Mouse (Mus musculus): Measurements from ENCODE around the gene Slc22a23. TPM values are rescaled to one million over a fixed set of nuclear protein-coding genes. Genes with fewer than 3 reads are reported as not detected.
A peak's percentile ranks its signal among the peaks of the same experiment; 100 is the strongest.

The Slc22a23 gene
- polyA plus RNA-seq, 1 experiment from 2014 or later, result 16.5 TPM

- Histone ChIP-seq H3K9ac (no peak overlapping the region), H3K4me2 (no peak overlapping the region), H3K27ac (replicated peaks) (no peak overlapping the region), H3K9me3 (no peaks in the 10 kb centered on the region), H3K36me3 (no peaks in the 10 kb centered on the region; the same call in 1 of the 2 replicates), H3K4me3 (no peak overlapping the region), H3K4me1 (replicated peaks) (0 out of 2 replicates have a peak, but pooled peaks cover 3% of the 10 kb centered on the region), H3K27me3 (no peaks in the 10 kb centered on the region)
- WGBS, result 90% methylated on average over 3 of the region's 3 CpGs
- no peak for ATAC-seq (ENCODE audit: low FRiP score, low read depth)
Measured at GRCm38 (mm10) chr13:34308604-34308927, 36.4 kb downstream of the Slc22a23 start.

- WGBS, result 56% methylated on average over 7 of the region's 7 CpGs
- Histone ChIP-seq H3K4me3 (no peak overlapping the region), H3K27me3 (no peaks in the 10 kb centered on the region), H3K27ac (replicated peaks) (no peak overlapping the region), H3K9ac (no peak overlapping the region), H3K4me2 (no peak overlapping the region), H3K9me3 (no peaks in the 10 kb centered on the region), H3K36me3 (peaks cover 4% of the 10 kb centered on the region; the same call in 1 of the 2 replicates), H3K4me1 (replicated peaks) (0 out of 2 replicates have a peak, but pooled peaks cover 3% of the 10 kb centered on the region)
- ATAC-seq (ENCODE audit: low FRiP score, low read depth), result peak; percentile 17; the same call in 1 of the 2 replicates
Measured at GRCm38 (mm10) chr13:34307696-34308603, 37.0 kb downstream of the Slc22a23 start.

- 90% methylated on average over 2 of the region's 2 CpGs for WGBS
- Histone ChIP-seq H3K9ac (no peak overlapping the region), H3K27ac (replicated peaks) (no peak overlapping the region), H3K4me3 (no peak overlapping the region), H3K4me2 (no peak overlapping the region), H3K4me1 (replicated peaks) (0 out of 2 replicates have a peak, but pooled peaks cover 3% of the 10 kb centered on the region), H3K9me3 (no peaks in the 10 kb centered on the region), H3K36me3 (peaks cover 5% of the 10 kb centered on the region; the same call in 1 of the 2 replicates), H3K27me3 (no peaks in the 10 kb centered on the region)
- ATAC-seq (ENCODE audit: low FRiP score, low read depth), result no peak
Measured at GRCm38 (mm10) chr13:34305964-34306671, 38.9 kb downstream of the Slc22a23 start.

GRCm38 (mm10) chr13:34304896-34305295 is 40.1 kb downstream of the Slc22a23 start:
- H3K36me3 ChIP-seq, result peaks cover 5% of the 10 kb centered on the region; the same call in 1 of the 2 replicates
- no peaks in the 10 kb centered on the region for H3K9me3 ChIP-seq
- no peak overlapping the region for H3K27ac ChIP-seq (replicated peaks)
- 94% methylated on average over 3 of the region's 3 CpGs for WGBS
- 0 out of 2 replicates have a peak, but pooled peaks cover 3% of the 10 kb centered on the region for H3K4me1 ChIP-seq (replicated peaks)
- ATAC-seq (ENCODE audit: low FRiP score, low read depth), result no peak
- H3K4me2 ChIP-seq, result no peak overlapping the region
- no peaks in the 10 kb centered on the region for H3K27me3 ChIP-seq
- H3K4me3 ChIP-seq, result no peak overlapping the region
- H3K9ac ChIP-seq, result no peak overlapping the region

- 0 out of 2 replicates have a peak, but pooled peaks cover 3% of the 10 kb centered on the region for H3K4me1 ChIP-seq (replicated peaks)
- no peak overlapping the region for H3K4me2 ChIP-seq
- no peak for ATAC-seq (ENCODE audit: low FRiP score, low read depth)
- H3K27ac ChIP-seq (replicated peaks), result no peak overlapping the region
- H3K9ac ChIP-seq, result no peak overlapping the region
- H3K27me3 ChIP-seq, result no peaks in the 10 kb centered on the region
- no peak overlapping the region for H3K4me3 ChIP-seq
- H3K9me3 ChIP-seq, result no peaks in the 10 kb centered on the region
- peaks cover 10% of the 10 kb centered on the region; the same call in 1 of the 2 replicates for H3K36me3 ChIP-seq
- WGBS, result 63% methylated on average over 6 of the region's 6 CpGs
Measured at GRCm38 (mm10) chr13:34303386-34304016, 41.5 kb downstream of the Slc22a23 start.

- no peak; the same call in 1 of the 2 replicates for ATAC-seq (ENCODE audit: low FRiP score, low read depth)
- no peaks in the 10 kb centered on the region for H3K9me3 ChIP-seq
- H3K36me3 ChIP-seq, result peaks cover 23% of the 10 kb centered on the region
- H3K4me3 ChIP-seq, result no peak overlapping the region
- H3K9ac ChIP-seq, result no peak overlapping the region
- H3K4me2 ChIP-seq, result no peak overlapping the region
- WGBS, result 46% methylated on average over 3 of the region's 3 CpGs
- no peak overlapping the region for H3K27ac ChIP-seq (replicated peaks)
- no peaks in the 10 kb centered on the region for H3K27me3 ChIP-seq
- H3K4me1 ChIP-seq (replicated peaks), result no peaks in the 10 kb centered on the region
Measured at GRCm38 (mm10) chr13:34301585-34301984, 43.4 kb downstream of the Slc22a23 start.

GRCm38 (mm10) chr13:34299351-34300333 is 45.3 kb downstream of the Slc22a23 start:
- no peaks in the 10 kb centered on the region for H3K27me3 ChIP-seq
- H3K4me3 ChIP-seq, result no peak overlapping the region
- H3K36me3 ChIP-seq, result peaks cover 27% of the 10 kb centered on the region
- no peak for ATAC-seq (ENCODE audit: low FRiP score, low read depth)
- H3K4me1 ChIP-seq (replicated peaks), result no peaks in the 10 kb centered on the region
- H3K9me3 ChIP-seq, result no peaks in the 10 kb centered on the region
- no peak overlapping the region for H3K9ac ChIP-seq
- 89% methylated on average over 7 of the region's 7 CpGs for WGBS
- no peak overlapping the region for H3K4me2 ChIP-seq
- H3K27ac ChIP-seq (replicated peaks), result no peak overlapping the region

GRCm38 (mm10) chr13:34298674-34299073 is 46.3 kb downstream of the Slc22a23 start:
- H3K9me3 ChIP-seq, result no peaks in the 10 kb centered on the region
- H3K27ac ChIP-seq (replicated peaks), result no peak overlapping the region
- H3K9ac ChIP-seq, result no peak overlapping the region
- no peaks in the 10 kb centered on the region for H3K4me1 ChIP-seq (replicated peaks)
- H3K4me3 ChIP-seq, result no peak overlapping the region
- no peak overlapping the region for H3K4me2 ChIP-seq
- WGBS, result 96% methylated on average over 5 of the region's 5 CpGs
- ATAC-seq (ENCODE audit: low FRiP score, low read depth), result no peak
- peaks cover 27% of the 10 kb centered on the region for H3K36me3 ChIP-seq
- H3K27me3 ChIP-seq, result no peaks in the 10 kb centered on the region

- Histone ChIP-seq H3K4me2 (no peak overlapping the region), H3K9ac (no peak overlapping the region), H3K9me3 (no peaks in the 10 kb centered on the region), H3K4me3 (no peak overlapping the region), H3K27me3 (no peaks in the 10 kb centered on the region), H3K4me1 (replicated peaks) (no peaks in the 10 kb centered on the region), H3K27ac (replicated peaks) (no peak overlapping the region), H3K36me3 (peaks cover 24% of the 10 kb centered on the region)
- ATAC-seq (ENCODE audit: low FRiP score, low read depth), result no peak
- 97% methylated on average over 6 of the region's 6 CpGs for WGBS
Measured at GRCm38 (mm10) chr13:34298061-34298460, 46.9 kb downstream of the Slc22a23 start.

GRCm38 (mm10) chr13:34295787-34296435 is 49.1 kb downstream of the Slc22a23 start:
- H3K4me1 ChIP-seq (replicated peaks), result no peaks in the 10 kb centered on the region
- no peaks in the 10 kb centered on the region for H3K27me3 ChIP-seq
- H3K9me3 ChIP-seq, result no peaks in the 10 kb centered on the region
- H3K36me3 ChIP-seq, result peaks cover 22% of the 10 kb centered on the region
- WGBS, result 92% methylated on average over 12 of the region's 12 CpGs
- no peak overlapping the region for H3K4me2 ChIP-seq
- H3K4me3 ChIP-seq, result no peak overlapping the region
- H3K27ac ChIP-seq (replicated peaks), result no peak overlapping the region
- no peak overlapping the region for H3K9ac ChIP-seq
- ATAC-seq (ENCODE audit: low FRiP score, low read depth), result no peak
